Mouse (Mus musculus) cortical plate, adult 2 months (tissue): Measurements from ENCODE around the gene Rap1gap.

Source experiments
- CTCF ChIP-seq: fragments of 200-500 bp; IDR thresholded peaks from 2 replicates; pipeline ENCODE4 v1.5.1; 2011; ENCODE audit warnings: mild to moderate bottlenecking, control low read depth, low read length; ENCODE audit not compliant: insufficient read depth; ENCODE audit errors: extremely low read depth
- POLR2A ChIP-seq: fragments of 200-500 bp; IDR thresholded peaks from 2 replicates; pipeline ENCODE4 v1.6.1; 2011; ENCODE audit warnings: mild to moderate bottlenecking, low read length, control low read depth; ENCODE audit not compliant: insufficient read depth; ENCODE audit errors: extremely low read depth

GRCm38 (mm10) chr4:137666283-137666957, 1.9 kb downstream of the Rap1gap start:
- no peak for TF ChIP-seq POLR2A
- no peak for TF ChIP-seq CTCF
